Mouse (Mus musculus) thymus, adult 2 months (tissue): ENCODE measurements around the gene B020031M17Rik.
"Not testable (repeated sequence)": the region's sequence is repeated elsewhere in the genome, so short reads cannot be mapped to it uniquely, and the experiment has no call there.

Experiments used
- CTCF ChIP-seq: fragments of 200-500 bp; IDR thresholded peaks from 2 replicates; pipeline ENCODE4 v1.5.1; 2012; ENCODE audit warnings: mild to moderate bottlenecking, control low read depth, low read length, moderate library complexity, borderline replicate concordance; ENCODE audit not compliant: control insufficient read depth, poor library complexity, insufficient read depth; ENCODE audit errors: extremely low read depth
- POLR2A ChIP-seq: fragments of 200-500 bp; IDR thresholded peaks from 2 replicates; pipeline ENCODE4 v1.6.1; 2012; ENCODE audit warnings: mild to moderate bottlenecking, low read length, control low read depth, moderate library complexity; ENCODE audit not compliant: control insufficient read depth, poor library complexity, insufficient read depth; ENCODE audit errors: extremely low read depth

GRCm38 (mm10) chr13:119924597-119925340, 25.8 kb downstream of the B020031M17Rik start:
- TF ChIP-seq CTCF, POLR2A: not testable (repeated sequence)
